Mouse (Mus musculus) heart, embryonic 15.5 days (tissue): ENCODE measurements around the gene Snx25. TPM values are rescaled to one million over a fixed set of nuclear protein-coding genes. Genes with fewer than 3 reads are reported as not detected.

ENCODE experiments used
- ATAC-seq: fragments of 200-750 bp; cut with Nextera tagmentation; replicated peaks from 2 replicates; pipeline ENCODE4 v1.8.0; 2017; ENCODE audit warnings: low read depth, moderate TSS enrichment; ENCODE audit not compliant: insufficient number of reproducible peaks, insufficient read depth, low FRiP score
- H3K27ac ChIP-seq: fragments of 300-500 bp; sonication (generic); 2 replicates; pipeline ENCODE4 v1.5.1; 2015; ENCODE audit warnings: mild to moderate bottlenecking, inconsistent platforms
- H3K27me3 ChIP-seq: fragments of 300-500 bp; sonication (generic); 2 replicates; pipeline ENCODE4 v1.6.1; 2015; ENCODE audit warnings: inconsistent platforms
- H3K36me3 ChIP-seq: fragments of 300-500 bp; sonication (generic); 2 replicates; pipeline ENCODE4 v1.6.1; 2015; ENCODE audit warnings: mild to moderate bottlenecking, inconsistent platforms
- H3K4me1 ChIP-seq: fragments of 300-500 bp; sonication (generic); replicated peaks from 2 replicates; pipeline ENCODE4 v1.6.1; 2015; ENCODE audit warnings: inconsistent platforms
- H3K4me2 ChIP-seq: fragments of 300-500 bp; sonication (generic); 2 replicates; pipeline ENCODE4 v1.6.1; 2015; ENCODE audit warnings: inconsistent platforms, mild to moderate bottlenecking, moderate library complexity
- H3K4me3 ChIP-seq: fragments of 300-500 bp; sonication (generic); 2 replicates; pipeline ENCODE4 v1.5.1; 2015; ENCODE audit warnings: mild to moderate bottlenecking, inconsistent platforms
- H3K9ac ChIP-seq: fragments of 300-500 bp; sonication (generic); 2 replicates; pipeline ENCODE4 v1.6.1; 2015; ENCODE audit warnings: mild to moderate bottlenecking, inconsistent platforms
- H3K9me3 ChIP-seq: fragments of 300-500 bp; sonication (generic); replicated peaks from 2 replicates; pipeline ENCODE4 v1.6.1; 2016; ENCODE audit warnings: inconsistent platforms
- WGBS: fragments of 180-500 bp; shearing (Covaris S2); methylation state at CpG from one replicate; pipeline ENCODE4 v1.1.7; 2015; ENCODE audit warnings: mixed read lengths; 5-methylcytosine and 5-hydroxymethylcytosine counted together
- polyA plus RNA-seq: library from polyadenylated mRNA; unstranded; fragments of >200 nt; fragmentation: Nextera tagmentation; extraction: Ambion mirVana; gene quantifications from 2 replicates; pipeline ENCODE4 v1.2.1, GENCODE M21; 2015

Gene Snx25
- polyA plus RNA-seq, 1 experiment from 2014 or later: 3.1 TPM

- H3K27me3 ChIP-seq: no peaks in the 10 kb centered on the region
- no peak overlapping the region for H3K4me3 ChIP-seq
- H3K9ac ChIP-seq: no peak overlapping the region
- H3K4me2 ChIP-seq: no peak overlapping the region
- no peak overlapping the region for H3K27ac ChIP-seq
- ATAC-seq: no peak
- WGBS: 65% methylated on average over 3 of the region's 3 CpGs
- no peaks in the 10 kb centered on the region for H3K4me1 ChIP-seq
- H3K36me3 ChIP-seq: peaks cover 34% of the 10 kb centered on the region
- no peaks in the 10 kb centered on the region for H3K9me3 ChIP-seq
Measured at GRCm38 (mm10) chr8:45986665-45987064, 165.3 kb downstream of the Snx25 start.

Other genes with a start within 250 kb of the Snx25 start
- gene Ccdc110, start 217.5 kb downstream of the Snx25 start, polyA plus RNA-seq: not detected in 2 replicates
- gene 1700029J07Rik, start 176.9 kb downstream of the Snx25 start, polyA plus RNA-seq: 3.0 and 3.2 TPM in 2 replicates
- 50.0 and 51.7 TPM in 2 replicates for gene Ufsp2, start 176.6 kb downstream of the Snx25 start, polyA plus RNA-seq
- gene Lrp2bp, start 152.9 kb downstream of the Snx25 start, polyA plus RNA-seq: 0.76 and 1.1 TPM in 2 replicates
- 17.9 and 19.6 TPM in 2 replicates for gene Ankrd37, start 146.5 kb downstream of the Snx25 start, polyA plus RNA-seq
- gene Cfap97, start 388 bp downstream of the Snx25 start, polyA plus RNA-seq: 16.2 and 20.5 TPM in 2 replicates
- gene Slc25a4, start 59.1 kb upstream of the Snx25 start, polyA plus RNA-seq: 2,014 and 2,378 TPM in 2 replicates
- not detected in 2 replicates for gene Helt, start 142.5 kb upstream of the Snx25 start, polyA plus RNA-seq